Mouse (Mus musculus) lung, postnatal 0 days (tissue): Measurements from ENCODE around the gene Mapt. TPM values are rescaled to one million over a fixed set of nuclear protein-coding genes. Genes with fewer than 3 reads are reported as not detected.

Experiments used
- ATAC-seq: fragments of 200-750 bp; cut with Nextera tagmentation; 2 replicates; pipeline ENCODE4 v1.8.0; 2017; ENCODE audit warnings: moderate library complexity
- DNase-seq: peaks from one replicate; pipeline ENCODE4 v3.0.0-alpha.2; 2016; ENCODE audit warnings: low spot score
- H3K27ac ChIP-seq: fragments of 300-500 bp; sonication (generic); 2 replicates; pipeline ENCODE4 v1.5.1; 2014; ENCODE audit warnings: antibody characterized with exemption, mild to moderate bottlenecking, low read length, mixed read lengths
- H3K27me3 ChIP-seq: fragments of 300-500 bp; sonication (generic); replicated peaks from 2 replicates; pipeline ENCODE4 v1.6.1; 2014; ENCODE audit warnings: low read length, mixed read lengths; ENCODE audit not compliant: insufficient read depth
- H3K36me3 ChIP-seq: fragments of 300-500 bp; sonication (generic); 2 replicates; pipeline ENCODE4 v1.6.1; 2014; ENCODE audit warnings: low read length, mixed read lengths; ENCODE audit not compliant: insufficient read depth
- H3K4me1 ChIP-seq: fragments of 300-500 bp; sonication (generic); 2 replicates; pipeline ENCODE4 v1.6.1; 2014; ENCODE audit warnings: antibody characterized with exemption, low read depth, low read length, mixed read lengths; ENCODE audit not compliant: insufficient read depth
- H3K4me2 ChIP-seq: fragments of 300-500 bp; sonication (generic); replicated peaks from 2 replicates; pipeline ENCODE4 v1.6.1; 2014; ENCODE audit warnings: low read depth, mild to moderate bottlenecking, low read length, moderate library complexity, mixed read lengths
- H3K4me3 ChIP-seq: fragments of 300-500 bp; sonication (generic); 2 replicates; pipeline ENCODE4 v1.5.1; 2014; ENCODE audit warnings: low read depth, low read length
- H3K9ac ChIP-seq: fragments of 300-500 bp; sonication (generic); replicated peaks from 2 replicates; pipeline ENCODE4 v1.6.1; 2014; ENCODE audit warnings: low read depth, mild to moderate bottlenecking
- H3K9me3 ChIP-seq: fragments of 300-500 bp; sonication (generic); 2 replicates; pipeline ENCODE4 v1.6.1; 2016; ENCODE audit warnings: low read length, mixed read lengths
- CTCF ChIP-seq: IDR thresholded peaks from 2 replicates; pipeline ENCODE4 v1.5.1; 2016; ENCODE audit warnings: antibody characterized with exemption, mild to moderate bottlenecking
- EP300 ChIP-seq: IDR thresholded peaks from 2 replicates; pipeline ENCODE4 v1.6.1; 2016; ENCODE audit warnings: antibody characterized with exemption, mild to moderate bottlenecking, control low read depth
- WGBS: fragments of 180-500 bp; shearing (Covaris S2); extraction: QIAGEN DNeasy Blood & Tissue Kit; methylation state at CpG from one replicate; pipeline ENCODE4 v1.1.7; 2014; 5-methylcytosine and 5-hydroxymethylcytosine counted together
- microRNA-seq: library from miRNA; unstranded; fragments of <30 nt; microRNA quantifications from one replicate; pipeline ENCODE4, GENCODE M21; 2016
- polyA plus RNA-seq: library from polyadenylated mRNA; unstranded; fragments of >200 nt; fragmentation: Nextera tagmentation; extraction: Ambion mirVana; gene quantifications from 2 replicates; pipeline ENCODE4 v1.2.1, GENCODE M21; 2015

The Mapt gene
- polyA plus RNA-seq, 1 experiment from 2014 or later, result 15.9 TPM

GRCm38 (mm10) chr11:104363823-104364600, 132.8 kb downstream of the Mapt start:
- WGBS, result 90% methylated on average over 2 of the region's 2 CpGs
- no peak overlapping the region for H3K4me2 ChIP-seq
- DNase-seq (no peak), ATAC-seq (no peak)
- no peak overlapping the region for H3K9ac ChIP-seq
- no peaks in the 10 kb centered on the region for H3K4me1 ChIP-seq
- H3K36me3 ChIP-seq, result 0 out of 2 replicates have a peak, but pooled peaks cover 5% of the 10 kb centered on the region
- no peaks in the 10 kb centered on the region for H3K9me3 ChIP-seq
- no peak overlapping the region for H3K27ac ChIP-seq
- H3K27me3 ChIP-seq, result no peaks in the 10 kb centered on the region
- no peak for TF ChIP-seq CTCF
- TF ChIP-seq EP300, result no peak
- no peak overlapping the region for H3K4me3 ChIP-seq

DNA sequence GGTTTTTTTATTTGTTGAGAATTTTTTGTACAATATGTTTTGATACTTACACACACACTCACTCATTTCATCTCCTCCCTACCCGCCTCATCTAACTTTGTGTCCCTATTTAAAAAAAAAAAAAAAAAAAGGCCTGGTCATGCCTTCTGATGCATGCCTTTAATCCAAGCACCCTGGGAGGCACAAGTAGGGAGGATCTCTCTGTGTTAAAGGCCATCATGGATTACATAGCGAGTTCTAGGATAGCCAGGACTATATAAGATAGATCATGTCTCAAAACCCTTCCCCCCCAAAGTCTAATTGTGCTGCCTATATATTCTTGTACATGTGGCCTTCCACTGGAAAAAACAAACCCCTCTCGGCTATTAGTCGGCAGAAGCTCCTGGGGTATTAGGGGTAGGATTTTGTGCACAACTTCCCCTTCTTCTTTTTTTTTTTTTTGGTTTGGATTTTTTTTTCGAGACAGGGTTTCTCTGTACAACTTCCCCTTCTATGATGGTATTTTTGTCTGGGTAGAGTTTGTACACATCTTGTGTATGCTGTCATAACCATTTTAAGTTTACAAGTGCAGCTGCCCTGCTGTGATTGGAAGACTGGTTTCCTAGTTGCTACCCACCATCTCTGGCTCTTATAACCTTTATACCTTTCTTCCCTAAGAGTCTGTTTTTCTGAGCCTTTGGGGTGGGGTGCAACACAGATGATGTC, 136.4 kb downstream of the Mapt start:
- TF ChIP-seq CTCF (no peak), EP300 (no peak)
- no peak overlapping the region for H3K27ac ChIP-seq
- H3K27me3 ChIP-seq, result no peaks in the 10 kb centered on the region
- H3K4me1 ChIP-seq, result no peaks in the 10 kb centered on the region
- 0 out of 2 replicates have a peak, but pooled peaks cover 5% of the 10 kb centered on the region for H3K36me3 ChIP-seq
- no peak overlapping the region for H3K4me2 ChIP-seq
- ATAC-seq (no peak), DNase-seq (no peak)
- H3K4me3 ChIP-seq, result no peak overlapping the region
- no peaks in the 10 kb centered on the region for H3K9me3 ChIP-seq
- WGBS, result 85% methylated on average over 5 of the region's 5 CpGs
- no peak overlapping the region for H3K9ac ChIP-seq

GRCm38 (mm10) chr11:104376291-104376690, 145.1 kb downstream of the Mapt start:
- ATAC-seq, result no peak
- no peak for DNase-seq
- Histone ChIP-seq H3K4me2 (no peak overlapping the region), H3K4me1 (no peaks in the 10 kb centered on the region), H3K4me3 (no peak overlapping the region), H3K27me3 (no peaks in the 10 kb centered on the region), H3K9ac (no peak overlapping the region), H3K27ac (no peak overlapping the region), H3K9me3 (no peaks in the 10 kb centered on the region), H3K36me3 (no peaks in the 10 kb centered on the region)
- no peak for TF ChIP-seq CTCF
- TF ChIP-seq EP300, result no peak
- WGBS, result 94% methylated on average over 3 of the region's 3 CpGs

- no peaks in the 10 kb centered on the region for H3K36me3 ChIP-seq
- H3K4me3 ChIP-seq, result no peak overlapping the region
- ATAC-seq, result no peak
- no peaks in the 10 kb centered on the region for H3K27me3 ChIP-seq
- peak; percentile 69 for TF ChIP-seq CTCF
- no peak for TF ChIP-seq EP300
- WGBS, result 61% methylated on average over 1 of the region's 1 CpGs
- H3K9ac ChIP-seq, result no peak overlapping the region
- no peak overlapping the region for H3K4me2 ChIP-seq
- no peak overlapping the region for H3K27ac ChIP-seq
- DNase-seq, result peak; percentile 58
- no peaks in the 10 kb centered on the region for H3K4me1 ChIP-seq
- H3K9me3 ChIP-seq, result no peaks in the 10 kb centered on the region
Observed at GRCm38 (mm10) chr11:104379635-104380034, 148.4 kb downstream of the Mapt start.

Small RNA genes within 50 kb of the gene (microRNA-seq; reads per million reads assigned to microRNA genes)
- not detected for gene Gm47310

Other genes starting within 250 kb of the Mapt start
- not detected in 2 replicates for gene Crhr1, start 98.5 kb upstream of the Mapt start, polyA plus RNA-seq
- not detected in 2 replicates for gene Sppl2c, start 45.1 kb upstream of the Mapt start, polyA plus RNA-seq
- 11.0 and 12.8 TPM in 2 replicates for gene Kansl1, start 237.5 kb downstream of the Mapt start, polyA plus RNA-seq